Mouse (Mus musculus) lung, adult 2 months (tissue): ENCODE results near the gene Dennd1c.

ENCODE experiments used
- CTCF ChIP-seq: fragments of 200-500 bp; IDR thresholded peaks from 2 replicates; pipeline ENCODE4 v1.5.1; 2011; ENCODE audit warnings: mild to moderate bottlenecking, low read length, control low read depth; ENCODE audit not compliant: insufficient read depth
- POLR2A ChIP-seq: fragments of 200-500 bp; IDR thresholded peaks from 2 replicates; pipeline ENCODE4 v1.6.1; 2011; ENCODE audit warnings: low read depth, mild to moderate bottlenecking, control low read depth, low read length, borderline replicate concordance; ENCODE audit errors: extremely low read depth

DNA sequence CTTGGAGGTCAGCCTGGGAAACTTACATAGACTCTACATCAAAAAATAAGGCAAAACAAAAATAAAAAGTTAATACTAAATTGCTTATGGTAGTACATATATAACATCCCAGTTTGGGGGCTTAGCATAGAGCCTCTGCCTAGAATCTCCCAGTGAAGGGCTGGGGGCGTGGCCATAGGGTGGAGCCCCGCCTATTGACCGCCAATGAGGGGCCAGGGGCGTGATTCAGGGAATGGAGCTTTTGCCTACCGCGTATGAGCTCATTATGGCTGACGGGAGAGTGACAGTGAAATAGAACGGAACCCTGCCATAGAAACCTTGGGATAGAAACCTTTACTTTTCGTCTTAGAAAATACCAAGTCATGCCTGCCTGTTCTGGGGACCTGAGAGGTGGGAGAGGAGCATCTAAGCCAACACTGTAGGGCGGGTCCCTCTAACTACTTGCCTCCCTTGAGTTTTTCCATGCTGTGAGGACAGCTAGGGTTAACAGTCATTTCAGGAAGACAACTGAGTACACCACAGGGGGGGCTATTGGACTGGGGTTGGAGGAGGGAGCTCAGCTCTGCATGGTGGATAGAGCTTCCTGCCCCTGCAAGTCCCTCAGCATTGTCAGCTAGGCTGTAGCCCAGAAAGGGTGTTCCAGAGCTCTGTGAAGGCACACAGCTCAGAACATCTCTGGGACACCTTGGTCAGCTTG is 21.5 kb upstream of the Dennd1c start:
- TF ChIP-seq POLR2A = no peak
- TF ChIP-seq CTCF = no peak
